Mouse (Mus musculus) small intestine, adult 2 months (tissue): Measurements from ENCODE around the gene Ppp6r3.

ENCODE experiments used
- CTCF ChIP-seq: fragments of 200-500 bp; IDR thresholded peaks from 2 replicates; pipeline ENCODE4 v1.5.1; 2012; ENCODE audit warnings: low read depth, mild to moderate bottlenecking, control low read depth, inconsistent platforms, low read length, moderate library complexity, mixed read lengths; ENCODE audit not compliant: insufficient replicate concordance, insufficient read length; ENCODE audit errors: extremely low read depth
- POLR2A ChIP-seq: fragments of 200-500 bp; IDR thresholded peaks from 2 replicates; pipeline ENCODE4 v1.6.1; 2012; ENCODE audit warnings: low read depth, mild to moderate bottlenecking, control low read depth, inconsistent platforms, low read length, moderate library complexity

GRCm38 (mm10) chr19:3471218-3471617 lies 104.3 kb downstream of the Ppp6r3 start:
- TF ChIP-seq POLR2A (no peak), CTCF (no peak)
